Mouse (Mus musculus): ENCODE results near the gene Asb18. TPM values are rescaled to one million over a fixed set of nuclear protein-coding genes. Genes with fewer than 3 reads are reported as not detected.
A peak's percentile ranks its signal among the peaks of the same experiment; 100 is the strongest.

Gene Asb18
- total and polyA plus RNA-seq, 2 experiments from 2014 or later, result 0.49 to 1.2 TPM

DNA sequence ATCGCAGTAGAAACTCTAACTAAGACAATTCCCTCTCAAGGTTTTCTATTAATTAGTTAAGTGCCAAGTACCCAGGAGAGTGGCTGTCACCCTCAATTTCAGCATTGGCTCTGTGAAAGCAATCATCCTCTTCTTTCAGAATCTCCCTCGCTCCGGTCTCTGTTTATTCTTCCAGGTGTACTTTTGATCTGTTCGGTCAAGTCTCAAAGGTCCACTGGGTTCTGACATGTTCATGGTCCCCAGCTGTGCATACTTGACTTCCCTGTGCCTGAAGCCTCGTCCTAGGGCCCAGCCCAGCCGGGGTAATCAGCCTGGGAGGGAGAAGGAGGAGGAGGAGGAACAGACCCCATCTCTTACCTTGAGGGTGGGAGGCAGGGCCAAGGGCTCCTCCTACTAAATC lies 95.3 kb downstream of the Asb18 start:
- H3K36me3 ChIP-seq (ENCODE audit: insufficient read depth, low read length), result no peaks in the 10 kb centered on the region
- ATAC-seq, result no peak
- H3K27ac ChIP-seq, result no peak overlapping the region
- H3K9ac ChIP-seq (replicated peaks; ENCODE audit: low read length), result no peak overlapping the region
- no peaks in the 10 kb centered on the region for H3K9me3 ChIP-seq (ENCODE audit: low read length)
- 86% methylated on average over 6 of the region's 6 CpGs for WGBS
- peaks cover 39% of the 10 kb centered on the region for H3K27me3 ChIP-seq (ENCODE audit: insufficient read depth, low read length)
- H3K4me2 ChIP-seq (ENCODE audit: low read depth, low read length), result no peak overlapping the region
- DNase-seq (ENCODE audit: low spot score), result no peak
- no peak for TF ChIP-seq CTCF (IDR thresholded peaks at IDR 0.05; ENCODE audit: low read depth)
- no peak overlapping the region for H3K4me3 ChIP-seq (ENCODE audit: low read length)
- H3K4me1 ChIP-seq (ENCODE audit: insufficient read depth, low read length), result peaks cover 10% of the 10 kb centered on the region; the same call in 1 of the 2 replicates

DNA sequence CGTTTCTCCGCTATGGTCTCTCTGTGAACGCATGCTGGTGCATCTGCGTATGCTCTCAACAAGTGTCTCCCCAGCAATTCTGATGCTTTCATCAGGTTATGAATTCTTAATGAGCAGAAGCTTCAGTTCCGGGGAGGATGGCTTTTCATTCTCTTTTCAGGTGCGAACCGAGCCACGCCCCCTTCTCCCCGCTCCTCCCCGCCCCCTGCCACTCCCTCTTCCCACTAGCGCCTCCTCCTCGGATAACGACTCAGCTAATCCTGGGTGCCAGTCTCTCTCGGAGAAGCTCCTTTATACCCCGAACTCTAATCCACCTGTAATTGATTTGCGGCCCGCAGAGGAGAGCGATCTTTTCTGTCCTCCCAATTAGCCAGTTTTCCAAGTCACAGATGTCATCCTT lies 96.4 kb downstream of the Asb18 start:
- Histone ChIP-seq H3K27ac (no peak overlapping the region), H3K4me2 (ENCODE audit: low read depth, low read length) (no peak overlapping the region), H3K4me1 (ENCODE audit: insufficient read depth, low read length) (0 out of 2 replicates have a peak, but pooled peaks cover 8% of the 10 kb centered on the region), H3K9ac (replicated peaks; ENCODE audit: low read length) (no peak overlapping the region), H3K27me3 (ENCODE audit: insufficient read depth, low read length) (peaks cover 28% of the 10 kb centered on the region), H3K9me3 (ENCODE audit: low read length) (no peaks in the 10 kb centered on the region), H3K4me3 (ENCODE audit: low read length) (no peak overlapping the region), H3K36me3 (ENCODE audit: insufficient read depth, low read length) (no peaks in the 10 kb centered on the region)
- WGBS, result 46% methylated on average over 18 of the region's 18 CpGs
- ATAC-seq (no peak), DNase-seq (ENCODE audit: low spot score) (no peak)
- TF ChIP-seq CTCF (IDR thresholded peaks at IDR 0.05; ENCODE audit: low read depth), result no peak

DNA sequence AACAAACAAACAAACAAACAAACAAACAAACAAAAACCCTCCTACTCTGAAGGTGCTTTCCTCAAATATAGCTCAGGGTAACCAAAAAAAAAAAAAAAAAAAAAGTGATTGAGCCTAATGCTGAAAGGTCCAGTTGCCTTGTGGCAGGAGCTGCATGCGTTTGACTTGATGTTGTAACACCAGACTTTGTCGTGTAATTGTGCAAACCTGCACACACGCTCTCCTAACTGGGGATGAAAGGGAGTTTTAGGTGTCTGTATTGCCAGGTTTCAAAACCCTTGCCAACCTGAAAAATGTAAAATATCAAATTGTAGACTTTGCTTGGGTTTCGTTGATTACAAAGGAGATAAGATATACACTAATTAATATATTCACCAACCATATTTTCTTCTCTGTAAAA lies 100.9 kb downstream of the Asb18 start:
- ATAC-seq, result no peak
- Histone ChIP-seq H3K36me3 (ENCODE audit: insufficient read depth, low read length) (no peaks in the 10 kb centered on the region), H3K4me3 (ENCODE audit: low read length) (no peak overlapping the region), H3K27me3 (ENCODE audit: insufficient read depth, low read length) (peaks cover 10% of the 10 kb centered on the region; the same call in 1 of the 2 replicates), H3K9ac (replicated peaks; ENCODE audit: low read length) (no peak overlapping the region), H3K4me1 (ENCODE audit: insufficient read depth, low read length) (no peaks in the 10 kb centered on the region), H3K27ac (no peak overlapping the region), H3K9me3 (ENCODE audit: low read length) (no peaks in the 10 kb centered on the region), H3K4me2 (ENCODE audit: low read depth, low read length) (no peak overlapping the region)
- no peak for DNase-seq (ENCODE audit: low spot score)
- TF ChIP-seq CTCF (IDR thresholded peaks at IDR 0.05; ENCODE audit: low read depth), result no peak
- WGBS, result 83% methylated on average over 4 of the region's 4 CpGs

DNA sequence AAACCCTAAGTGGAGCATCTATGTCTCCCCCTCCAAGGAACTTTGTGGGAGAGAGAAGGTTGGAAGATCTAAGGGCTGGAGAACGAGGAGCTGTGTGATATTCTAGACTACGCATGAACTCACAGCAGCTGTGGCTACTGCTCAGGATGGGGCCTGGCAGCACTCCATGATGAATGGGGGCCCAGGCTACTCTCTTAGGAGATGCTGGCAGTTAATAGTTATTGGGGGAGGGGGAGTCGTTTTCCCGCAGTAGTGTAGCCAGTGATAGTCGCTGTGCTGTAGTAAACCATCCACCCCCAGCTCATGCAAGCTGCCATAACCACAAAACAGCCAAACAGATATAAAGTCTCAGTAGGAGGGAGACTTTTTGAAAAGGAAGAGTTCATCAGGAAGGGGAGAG lies 102.1 kb downstream of the Asb18 start:
- no peaks in the 10 kb centered on the region for H3K9me3 ChIP-seq (ENCODE audit: low read length)
- H3K4me3 ChIP-seq (ENCODE audit: low read length), result no peak overlapping the region
- ATAC-seq (0 out of 2 replicates have a peak, but pooled peaks have one; percentile 18), DNase-seq (ENCODE audit: low spot score) (peak; percentile 33)
- TF ChIP-seq CTCF (IDR thresholded peaks at IDR 0.05; ENCODE audit: low read depth), result no peak
- H3K27me3 ChIP-seq (ENCODE audit: insufficient read depth, low read length), result peaks cover 4% of the 10 kb centered on the region; the same call in 1 of the 2 replicates
- no peaks in the 10 kb centered on the region for H3K36me3 ChIP-seq (ENCODE audit: insufficient read depth, low read length)
- H3K27ac ChIP-seq, result no peak overlapping the region
- H3K4me2 ChIP-seq (ENCODE audit: low read depth, low read length), result no peak overlapping the region
- WGBS, result 19% methylated on average over 5 of the region's 5 CpGs
- no peak overlapping the region for H3K9ac ChIP-seq (replicated peaks; ENCODE audit: low read length)
- H3K4me1 ChIP-seq (ENCODE audit: insufficient read depth, low read length), result no peaks in the 10 kb centered on the region

DNA sequence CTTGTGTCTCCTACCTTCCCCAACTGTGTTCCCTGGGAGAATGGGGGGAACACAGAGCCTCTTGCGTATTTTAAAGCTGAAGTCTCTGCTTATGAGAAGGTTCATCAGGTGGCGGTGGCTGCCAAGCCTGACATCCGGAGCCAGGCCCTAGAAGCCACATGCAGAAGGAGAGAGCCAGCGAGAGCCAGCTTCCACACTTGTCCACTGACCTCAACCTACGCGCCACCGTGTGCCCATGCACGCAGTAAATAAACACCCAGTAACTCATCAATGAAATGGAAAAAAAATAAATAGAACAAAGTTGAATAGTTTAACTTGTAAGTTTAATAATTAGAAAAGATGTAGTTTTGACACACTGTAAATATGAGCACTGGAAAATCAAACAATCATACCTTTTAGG lies 104.7 kb downstream of the Asb18 start:
- Histone ChIP-seq H3K36me3 (ENCODE audit: insufficient read depth, low read length) (no peaks in the 10 kb centered on the region), H3K9ac (replicated peaks; ENCODE audit: low read length) (no peak overlapping the region), H3K9me3 (ENCODE audit: low read length) (no peaks in the 10 kb centered on the region), H3K4me1 (ENCODE audit: insufficient read depth, low read length) (no peaks in the 10 kb centered on the region), H3K27me3 (ENCODE audit: insufficient read depth, low read length) (no peaks in the 10 kb centered on the region), H3K4me3 (ENCODE audit: low read length) (no peak overlapping the region), H3K4me2 (ENCODE audit: low read depth, low read length) (no peak overlapping the region), H3K27ac (no peak overlapping the region)
- DNase-seq (ENCODE audit: low spot score), result no peak
- no peak for TF ChIP-seq CTCF (IDR thresholded peaks at IDR 0.05; ENCODE audit: low read depth)
- no peak for ATAC-seq
- WGBS, result 82% methylated on average over 8 of the region's 8 CpGs

DNA sequence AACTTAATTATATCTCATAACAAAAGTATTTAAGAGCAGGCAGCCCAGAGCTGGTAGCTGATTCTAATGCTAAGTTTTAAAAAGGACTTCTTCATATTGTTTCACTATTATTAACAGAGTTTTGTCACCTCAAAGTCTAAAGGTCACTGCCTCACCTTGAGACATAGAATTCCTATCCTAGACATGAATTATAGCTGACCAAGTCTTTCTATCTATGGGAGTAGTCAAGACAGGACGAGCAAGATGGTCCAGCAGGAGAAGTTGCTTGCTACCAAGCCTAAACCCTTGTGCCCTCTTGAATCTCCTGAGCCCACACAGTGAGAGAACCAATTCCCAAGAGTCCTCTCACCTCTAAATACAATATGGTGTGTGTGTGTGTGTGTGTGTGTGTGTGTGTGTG lies 111.8 kb downstream of the Asb18 start:
- WGBS, result 94% methylated on average over 1 of the region's 1 CpGs
- Histone ChIP-seq H3K4me2 (ENCODE audit: low read depth, low read length) (no peak overlapping the region), H3K36me3 (ENCODE audit: insufficient read depth, low read length) (no peaks in the 10 kb centered on the region), H3K27ac (no peak overlapping the region), H3K4me3 (ENCODE audit: low read length) (no peak overlapping the region), H3K4me1 (ENCODE audit: insufficient read depth, low read length) (no peaks in the 10 kb centered on the region), H3K9me3 (ENCODE audit: low read length) (no peaks in the 10 kb centered on the region), H3K9ac (replicated peaks; ENCODE audit: low read length) (no peak overlapping the region), H3K27me3 (ENCODE audit: insufficient read depth, low read length) (no peaks in the 10 kb centered on the region)
- no peak for TF ChIP-seq CTCF (IDR thresholded peaks at IDR 0.05; ENCODE audit: low read depth)
- DNase-seq (ENCODE audit: low spot score) (no peak), ATAC-seq (no peak)

DNA sequence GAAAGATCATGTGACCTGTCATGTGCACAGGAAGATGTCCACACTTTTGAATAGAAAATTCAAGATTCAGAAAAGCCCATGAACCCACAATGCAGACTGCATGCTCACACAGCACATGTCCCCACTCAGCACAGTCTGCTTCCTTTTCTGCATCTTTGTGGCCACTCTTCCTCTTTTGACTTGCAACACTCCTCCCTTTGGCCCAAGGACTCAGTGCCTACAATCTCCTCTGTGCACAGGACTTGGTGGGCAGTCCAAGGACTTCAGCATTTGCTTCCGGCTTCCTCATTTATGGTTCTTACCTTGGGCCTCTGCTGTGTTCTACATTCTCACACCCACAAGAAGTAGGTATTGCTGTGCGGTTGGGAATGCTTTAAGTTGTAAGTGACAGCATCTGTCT lies 112.2 kb downstream of the Asb18 start:
- DNase-seq (ENCODE audit: low spot score), result no peak
- WGBS, result 92% methylated on average over 2 of the region's 2 CpGs
- no peak overlapping the region for H3K4me2 ChIP-seq (ENCODE audit: low read depth, low read length)

More for the DNA sequence above, 112.2 kb downstream of the Asb18 start:
- no peaks in the 10 kb centered on the region for H3K36me3 ChIP-seq (ENCODE audit: insufficient read depth, low read length)
- no peak for TF ChIP-seq CTCF (IDR thresholded peaks at IDR 0.05; ENCODE audit: low read depth)
- no peaks in the 10 kb centered on the region for H3K9me3 ChIP-seq (ENCODE audit: low read length)
- no peak overlapping the region for H3K4me3 ChIP-seq (ENCODE audit: low read length)
- no peak overlapping the region for H3K27ac ChIP-seq
- H3K9ac ChIP-seq (replicated peaks; ENCODE audit: low read length), result no peak overlapping the region
- H3K4me1 ChIP-seq (ENCODE audit: insufficient read depth, low read length), result no peaks in the 10 kb centered on the region
- no peak for ATAC-seq
- no peaks in the 10 kb centered on the region for H3K27me3 ChIP-seq (ENCODE audit: insufficient read depth, low read length)

All from hindbrain, postnatal 0 days (tissue).